Mouse (Mus musculus) right cerebral cortex, adult 2 months (tissue): ENCODE measurements around the gene Zswim3.
"Not testable (repeated sequence)": the region's sequence is repeated elsewhere in the genome, so short reads cannot be mapped to it uniquely, and the experiment has no call there.

Source experiments
- DNase-seq, 2 experiments: peaks; one replicate each; pipeline ENCODE4 v3.0.0; 2021 to 2022; ENCODE audit warnings: low spot score in 2 of 2

Gene Zswim3

GRCm38 (mm10) chr2:164781876-164782275 lies 23.0 kb upstream of the Zswim3 start:
- no peak for DNase-seq

GRCm38 (mm10) chr2:164783926-164784581 lies 20.8 kb upstream of the Zswim3 start:
- DNase-seq = no peak

GRCm38 (mm10) chr2:164784869-164785420 lies 20.0 kb upstream of the Zswim3 start:
- DNase-seq = no peak

- peak; percentile 85 to 86 for DNase-seq
Measured at GRCm38 (mm10) chr2:164785481-164786387, 19.2 kb upstream of the Zswim3 start, which contains the start of gene Snx21. TSS of gene Snx21 (plus strand) at chr2:164785823.

GRCm38 (mm10) chr2:164786388-164786885 lies 18.5 kb upstream of the Zswim3 start:
- no peak for DNase-seq

- no peak for DNase-seq
Measured at GRCm38 (mm10) chr2:164787032-164787431, 17.9 kb upstream of the Zswim3 start.

- no peak for DNase-seq
Measured at GRCm38 (mm10) chr2:164787779-164788178, 17.1 kb upstream of the Zswim3 start.

GRCm38 (mm10) chr2:164788411-164788810 lies 16.5 kb upstream of the Zswim3 start:
- no peak for DNase-seq

GRCm38 (mm10) chr2:164790451-164790850 lies 14.4 kb upstream of the Zswim3 start:
- DNase-seq = no peak

- DNase-seq = no peak
Measured at GRCm38 (mm10) chr2:164791841-164792261, 13.0 kb upstream of the Zswim3 start.

- no peak for DNase-seq
Measured at GRCm38 (mm10) chr2:164792400-164793190, 12.3 kb upstream of the Zswim3 start.

- peak; percentile 66 to 73 for DNase-seq
Measured at GRCm38 (mm10) chr2:164793236-164793635, 11.7 kb upstream of the Zswim3 start.

- no peak for DNase-seq
Measured at GRCm38 (mm10) chr2:164793772-164794171, 11.1 kb upstream of the Zswim3 start.

GRCm38 (mm10) chr2:164794293-164794692 lies 10.6 kb upstream of the Zswim3 start:
- peak; percentile 87 to 89 for DNase-seq

- DNase-seq = no peak
Measured at GRCm38 (mm10) chr2:164795868-164796267, 9.0 kb upstream of the Zswim3 start.

GRCm38 (mm10) chr2:164798554-164798953 lies 6.3 kb upstream of the Zswim3 start:
- DNase-seq = not testable (repeated sequence)

GRCm38 (mm10) chr2:164800252-164801004 lies 4.5 kb upstream of the Zswim3 start:
- DNase-seq = no peak

- DNase-seq = no peak
Measured at GRCm38 (mm10) chr2:164803201-164803920, 1.5 kb upstream of the Zswim3 start.

- no peak for DNase-seq
Measured at GRCm38 (mm10) chr2:164803921-164804313, 981 bp upstream of the Zswim3 start.

GRCm38 (mm10) chr2:164805332-164805718 lies 427 bp downstream of the Zswim3 start:
- no peak for DNase-seq
